Mouse (Mus musculus): ENCODE data around the gene Zfp804a. TPM values are rescaled to one million over a fixed set of nuclear protein-coding genes. Genes with fewer than 3 reads are reported as not detected.
A peak's percentile ranks its signal among the peaks of the same experiment; 100 is the strongest.

Gene Zfp804a
- polyA plus RNA-seq, 1 experiment from 2014 or later: 17.2 TPM

DNA sequence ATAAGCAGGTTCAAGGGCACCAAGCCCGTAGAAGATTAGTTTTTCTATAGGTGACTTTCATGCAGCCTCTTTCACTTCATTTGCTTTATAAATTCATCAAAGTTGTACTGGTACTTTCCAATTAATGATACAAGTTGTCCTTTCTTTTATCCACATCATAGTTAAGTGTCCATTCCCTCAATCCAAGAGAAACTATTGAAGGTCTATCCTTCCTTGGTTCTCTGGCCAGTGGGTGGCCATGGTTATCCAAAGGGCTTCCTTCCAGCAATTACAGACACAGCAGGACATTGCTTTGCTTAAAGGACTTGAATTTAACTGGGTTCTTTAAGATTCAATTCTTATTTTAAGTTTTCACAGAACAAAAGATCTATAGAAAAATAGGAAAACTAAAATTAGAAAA lies 158.9 kb downstream of the Zfp804a start:
- no peak overlapping the region for H3K4me2 ChIP-seq (replicated peaks)
- DNase-seq (ENCODE audit: low spot score) (no peak), ATAC-seq (ENCODE audit: low FRiP score) (no peak)
- WGBS: 51% methylated on average over 1 of the region's 1 CpGs
- H3K9ac ChIP-seq: no peak overlapping the region
- H3K36me3 ChIP-seq (replicated peaks; ENCODE audit: control insufficient read depth, insufficient read depth): no peaks in the 10 kb centered on the region
- H3K4me3 ChIP-seq (replicated peaks; ENCODE audit: low read length): no peak overlapping the region
- H3K4me1 ChIP-seq (replicated peaks; ENCODE audit: control insufficient read depth, insufficient read depth, low read length): no peaks in the 10 kb centered on the region
- no peak overlapping the region for H3K27ac ChIP-seq
- H3K9me3 ChIP-seq (ENCODE audit: control insufficient read depth, low read length): no peaks in the 10 kb centered on the region
- no peaks in the 10 kb centered on the region for H3K27me3 ChIP-seq (ENCODE audit: control insufficient read depth, insufficient read depth, low read length)

DNA sequence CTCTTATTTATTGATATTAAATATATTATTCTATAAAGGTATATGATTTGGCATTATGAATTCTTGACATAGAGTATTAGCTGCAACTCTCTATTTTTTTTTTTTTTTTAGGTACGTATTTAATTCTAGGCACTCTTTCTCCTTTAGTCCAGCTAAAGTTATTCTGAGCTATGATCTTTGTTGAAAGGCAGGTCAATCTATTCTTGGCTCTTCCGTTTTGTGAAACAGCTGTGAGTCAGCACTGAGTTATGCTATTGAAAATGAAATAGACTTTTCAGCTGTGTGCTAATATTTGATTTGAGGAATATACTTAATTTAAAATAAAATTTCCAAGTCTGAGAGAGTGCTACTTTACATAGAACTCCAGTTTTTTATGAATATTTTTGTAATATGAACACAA lies 164.9 kb downstream of the Zfp804a start:
- Histone ChIP-seq H3K9me3 (ENCODE audit: control insufficient read depth, low read length) (no peaks in the 10 kb centered on the region), H3K27me3 (ENCODE audit: control insufficient read depth, insufficient read depth, low read length) (no peaks in the 10 kb centered on the region), H3K4me2 (replicated peaks) (no peak overlapping the region), H3K27ac (no peak overlapping the region), H3K36me3 (replicated peaks; ENCODE audit: control insufficient read depth, insufficient read depth) (no peaks in the 10 kb centered on the region), H3K4me3 (replicated peaks; ENCODE audit: low read length) (no peak overlapping the region), H3K4me1 (replicated peaks; ENCODE audit: control insufficient read depth, insufficient read depth, low read length) (no peaks in the 10 kb centered on the region), H3K9ac (no peak overlapping the region)
- no peak for DNase-seq (ENCODE audit: low spot score)
- 74% methylated on average over 2 of the region's 2 CpGs for WGBS
- ATAC-seq (ENCODE audit: low FRiP score): no peak

DNA sequence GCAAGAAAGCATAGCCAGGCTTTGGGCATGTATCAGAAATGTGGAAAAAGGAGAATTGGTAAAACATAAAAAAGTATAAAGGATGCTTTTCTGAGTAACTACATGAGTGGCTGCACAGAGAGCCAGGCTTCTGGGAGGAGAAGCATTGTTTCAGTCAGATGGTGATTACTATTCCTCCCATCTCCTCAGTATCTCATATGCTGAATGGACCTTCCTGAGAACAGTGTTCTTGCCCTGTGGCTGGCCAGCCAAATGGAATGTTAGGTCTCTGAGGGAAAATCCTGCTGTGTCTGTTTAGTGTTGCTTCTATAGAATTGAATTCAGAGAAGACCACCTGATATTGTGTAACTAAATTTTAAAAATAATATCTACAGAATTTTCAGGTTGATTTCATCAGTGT lies 193.0 kb downstream of the Zfp804a start:
- ATAC-seq (ENCODE audit: low FRiP score) (no peak), DNase-seq (ENCODE audit: low spot score) (no peak)
- no peaks in the 10 kb centered on the region for H3K36me3 ChIP-seq (replicated peaks; ENCODE audit: control insufficient read depth, insufficient read depth)

DNA sequence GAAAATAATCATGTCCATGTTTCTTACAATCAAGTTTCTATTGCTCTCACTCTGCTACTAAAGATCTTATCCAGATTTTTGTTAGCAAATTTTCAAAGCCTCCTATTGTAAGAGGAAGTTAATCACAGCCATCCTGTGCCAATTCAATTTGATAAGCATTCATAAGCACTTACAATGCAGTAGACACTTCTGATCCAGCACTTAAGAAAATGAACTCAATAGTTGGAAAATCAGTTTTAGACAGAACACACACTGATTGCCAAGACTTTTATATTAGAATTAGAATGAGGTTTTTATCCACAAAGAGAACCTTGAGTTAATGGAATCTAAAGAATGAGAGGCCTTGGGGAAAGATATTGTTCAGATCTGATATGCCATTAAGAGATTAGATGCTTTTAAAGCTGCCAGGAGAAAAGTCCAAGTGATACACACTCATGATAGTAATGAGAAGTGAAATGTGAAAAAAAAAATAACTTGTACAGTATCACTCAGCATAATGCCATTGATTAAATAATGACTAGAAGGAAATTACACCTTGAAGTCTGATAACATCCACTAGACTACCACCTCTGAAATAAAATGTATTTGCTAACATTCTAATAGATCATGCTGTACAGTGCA lies 194.0 kb downstream of the Zfp804a start:
- no peak overlapping the region for H3K4me2 ChIP-seq (replicated peaks)
- no peak for ATAC-seq (ENCODE audit: low FRiP score)
- no peak for DNase-seq (ENCODE audit: low spot score)

More for the DNA sequence above, 193.0 kb downstream of the Zfp804a start:
- Histone ChIP-seq H3K4me3 (replicated peaks; ENCODE audit: low read length) (no peak overlapping the region), H3K4me1 (replicated peaks; ENCODE audit: control insufficient read depth, insufficient read depth, low read length) (0 out of 2 replicates have a peak, but pooled peaks cover 3% of the 10 kb centered on the region), H3K27me3 (ENCODE audit: control insufficient read depth, insufficient read depth, low read length) (no peaks in the 10 kb centered on the region), H3K4me2 (replicated peaks) (no peak overlapping the region), H3K9ac (no peak overlapping the region), H3K27ac (no peak overlapping the region), H3K9me3 (ENCODE audit: control insufficient read depth, low read length) (no peaks in the 10 kb centered on the region)

DNA sequence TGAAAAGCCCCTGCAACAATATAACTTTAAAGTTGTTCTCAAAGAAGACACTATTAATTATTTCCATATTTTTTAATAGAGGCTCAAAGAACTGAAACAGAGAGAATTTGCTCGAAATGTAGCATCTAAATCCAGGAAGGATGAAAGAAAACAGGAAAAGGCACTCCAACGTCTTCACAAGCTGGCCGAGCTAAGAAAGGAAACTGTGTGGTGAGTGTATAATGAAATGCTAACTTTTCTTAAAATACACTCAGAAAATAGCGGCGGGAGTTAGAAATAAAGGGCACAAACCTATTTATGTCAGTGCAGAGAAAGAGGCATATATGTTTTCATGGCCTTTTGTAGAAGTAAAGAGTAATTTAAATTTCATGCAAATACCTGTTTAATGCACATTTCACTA lies 200.4 kb downstream of the Zfp804a start:
- H3K27ac ChIP-seq: no peak overlapping the region
- ATAC-seq (ENCODE audit: low FRiP score) (no peak), DNase-seq (ENCODE audit: low spot score) (no peak)
- 76% methylated on average over 5 of the region's 5 CpGs for WGBS
- peaks cover 9% of the 10 kb centered on the region; the same call in 1 of the 2 replicates for H3K36me3 ChIP-seq (replicated peaks; ENCODE audit: control insufficient read depth, insufficient read depth)
- no peak overlapping the region for H3K4me3 ChIP-seq (replicated peaks; ENCODE audit: low read length)
- H3K4me1 ChIP-seq (replicated peaks; ENCODE audit: control insufficient read depth, insufficient read depth, low read length): no peaks in the 10 kb centered on the region
- H3K9me3 ChIP-seq (ENCODE audit: control insufficient read depth, low read length): no peaks in the 10 kb centered on the region
- H3K9ac ChIP-seq: no peak overlapping the region
- H3K4me2 ChIP-seq (replicated peaks): no peak overlapping the region
- H3K27me3 ChIP-seq (ENCODE audit: control insufficient read depth, insufficient read depth, low read length): no peaks in the 10 kb centered on the region

More for the DNA sequence above, 194.0 kb downstream of the Zfp804a start:
- Histone ChIP-seq H3K27ac (no peak overlapping the region), H3K4me3 (replicated peaks; ENCODE audit: low read length) (no peak overlapping the region), H3K9ac (no peak overlapping the region), H3K9me3 (ENCODE audit: control insufficient read depth, low read length) (no peaks in the 10 kb centered on the region), H3K36me3 (replicated peaks; ENCODE audit: control insufficient read depth, insufficient read depth) (no peaks in the 10 kb centered on the region), H3K4me1 (replicated peaks; ENCODE audit: control insufficient read depth, insufficient read depth, low read length) (0 out of 2 replicates have a peak, but pooled peaks cover 3% of the 10 kb centered on the region), H3K27me3 (ENCODE audit: control insufficient read depth, insufficient read depth, low read length) (no peaks in the 10 kb centered on the region)

DNA sequence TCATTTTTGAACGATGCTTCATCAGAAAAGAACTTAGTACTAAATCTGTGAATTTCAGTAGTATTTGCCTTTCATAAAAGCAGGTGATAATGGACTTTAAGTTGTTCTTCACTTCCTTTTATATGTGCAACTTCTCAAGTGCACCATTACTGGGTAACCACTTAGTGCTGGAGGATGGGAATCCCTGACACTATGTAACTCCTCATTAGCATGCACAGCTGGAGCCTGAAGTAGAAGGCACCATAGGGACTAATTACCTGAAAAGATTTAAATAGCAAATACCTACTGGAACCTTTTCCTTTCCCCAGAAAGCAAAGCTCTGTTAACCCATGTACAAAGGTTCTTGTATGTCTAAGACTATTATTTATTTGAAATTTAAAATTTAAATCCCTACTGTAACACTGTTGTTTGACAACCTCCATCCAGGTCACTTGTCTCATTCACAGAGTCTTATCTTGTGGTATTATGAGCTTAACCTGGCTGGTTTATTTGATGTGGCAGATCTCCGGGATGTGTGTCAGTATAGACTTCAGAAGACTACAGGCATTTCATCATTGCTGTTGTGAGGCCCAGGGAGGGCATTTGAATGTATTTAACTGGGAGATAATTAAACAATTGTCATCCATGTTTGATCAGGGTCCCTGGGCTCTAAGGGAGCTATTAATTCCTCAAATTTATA lies 229.7 kb downstream of the Zfp804a start:
- Histone ChIP-seq H3K36me3 (replicated peaks; ENCODE audit: control insufficient read depth, insufficient read depth) (no peaks in the 10 kb centered on the region), H3K4me2 (replicated peaks) (no peak overlapping the region), H3K27ac (no peak overlapping the region), H3K4me3 (replicated peaks; ENCODE audit: low read length) (no peak overlapping the region), H3K9ac (no peak overlapping the region), H3K9me3 (ENCODE audit: control insufficient read depth, low read length) (no peaks in the 10 kb centered on the region), H3K4me1 (replicated peaks; ENCODE audit: control insufficient read depth, insufficient read depth, low read length) (no peaks in the 10 kb centered on the region), H3K27me3 (ENCODE audit: control insufficient read depth, insufficient read depth, low read length) (no peaks in the 10 kb centered on the region)
- 73% methylated on average over 2 of the region's 2 CpGs for WGBS
- ATAC-seq (ENCODE audit: low FRiP score) (no peak; the same call in 1 of the 2 replicates), DNase-seq (ENCODE audit: low spot score) (peak; percentile 33)

DNA sequence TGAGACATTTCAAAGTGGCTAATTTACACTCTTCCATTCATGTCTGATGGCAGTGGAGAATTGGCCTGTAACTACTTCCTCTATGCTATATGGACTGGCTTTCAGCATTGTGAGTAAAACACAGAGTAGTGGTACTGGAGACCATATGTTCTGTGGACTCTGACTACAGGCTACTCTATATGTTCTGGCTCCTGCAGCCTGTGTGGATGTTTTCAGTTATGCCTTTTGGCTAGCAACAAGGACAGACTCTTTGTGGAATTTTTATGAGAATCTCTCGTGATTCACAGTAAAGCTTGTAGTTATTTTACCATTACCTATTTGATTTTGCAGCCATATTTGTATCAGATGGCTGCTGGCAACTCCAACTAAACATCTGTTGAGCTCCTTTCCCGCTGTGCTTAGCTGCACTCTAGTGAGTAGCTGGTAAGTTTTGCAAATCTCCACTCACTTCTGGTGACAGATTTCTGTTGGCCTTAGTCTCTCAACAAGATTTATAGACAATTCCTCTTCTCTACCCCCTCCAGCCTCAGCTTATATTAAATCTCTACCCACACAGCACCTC lies 242.0 kb downstream of the Zfp804a start:
- DNase-seq (ENCODE audit: low spot score): no peak
- Histone ChIP-seq H3K27me3 (ENCODE audit: control insufficient read depth, insufficient read depth, low read length) (no peaks in the 10 kb centered on the region), H3K4me1 (replicated peaks; ENCODE audit: control insufficient read depth, insufficient read depth, low read length) (no peaks in the 10 kb centered on the region), H3K9me3 (ENCODE audit: control insufficient read depth, low read length) (no peaks in the 10 kb centered on the region), H3K27ac (no peak overlapping the region), H3K36me3 (replicated peaks; ENCODE audit: control insufficient read depth, insufficient read depth) (no peaks in the 10 kb centered on the region), H3K9ac (no peak overlapping the region), H3K4me3 (replicated peaks; ENCODE audit: low read length) (no peak overlapping the region), H3K4me2 (replicated peaks) (no peak overlapping the region)
- ATAC-seq (ENCODE audit: low FRiP score): no peak
- WGBS: 84% methylated on average over 2 of the region's 2 CpGs

Data from hindbrain, embryonic 14.5 days (tissue).